Mouse (Mus musculus): Measurements from ENCODE around the gene Cd55b. TPM values are rescaled to one million over a fixed set of nuclear protein-coding genes. Genes with fewer than 3 reads are reported as not detected.

Cd55b gene
- polyA plus RNA-seq (2014; fragmentation: Illumina TruSeq; extraction: RNeasy Lipid Tissue Mini Kit (QIAGEN cat#74804); ENCODE audit: low read depth, low replicate concordance), result 0.47 TPM

GRCm38 (mm10) chr1:130422664-130423111, at the start of gene Cd55b:
Gene Cd55b, minus strand, starts transcription at chr1:130423009.

DNA sequence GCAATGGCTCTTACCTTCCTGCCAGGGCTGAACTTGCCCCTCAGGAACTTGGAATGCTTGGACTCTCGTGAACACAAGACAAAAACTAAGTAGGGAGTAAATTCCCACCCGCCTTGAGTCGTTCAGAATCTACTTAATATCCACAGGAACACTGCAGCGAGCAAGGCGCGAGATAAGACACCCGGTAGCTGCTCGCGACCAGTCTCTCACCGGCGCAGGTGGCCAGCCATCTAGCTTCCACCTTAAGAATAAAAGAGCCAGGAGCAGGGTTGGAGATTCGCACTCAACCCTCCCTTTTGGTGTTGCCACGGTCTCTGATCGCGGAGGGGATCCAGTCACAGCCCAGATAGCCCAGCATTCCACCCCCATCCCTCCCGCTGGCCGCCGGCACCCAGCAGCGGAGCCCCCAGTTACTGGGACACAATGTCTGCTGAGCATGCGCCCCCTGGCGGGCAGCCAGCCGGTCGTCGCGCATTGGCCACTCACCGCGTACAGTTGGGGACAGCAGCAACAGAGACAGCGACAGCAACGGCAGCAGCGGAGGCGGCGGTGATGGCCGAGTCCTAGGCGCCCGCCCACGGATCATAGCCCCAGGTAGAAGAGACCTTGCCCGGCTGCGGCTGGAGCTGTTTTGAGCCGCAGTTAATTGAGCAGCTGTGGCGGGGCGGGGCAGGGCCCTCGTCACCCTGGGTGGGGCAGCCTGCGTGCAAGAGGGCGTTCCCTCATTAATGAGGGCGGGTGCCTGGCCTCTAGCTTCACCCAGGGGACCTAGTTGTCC, 39.5 kb upstream of the Cd55b start, which contains the start of gene Cd55:
Gene Cd55, minus strand, starts transcription at position 661 of the 778 bp plus-strand sequence.

Other genes starting within 250 kb of the Cd55b start
- gene Cd55, start 39.7 kb upstream of the Cd55b start, polyA plus RNA-seq (2014; fragmentation: Illumina TruSeq; extraction: RNeasy Lipid Tissue Mini Kit (QIAGEN cat#74804); ENCODE audit: low read depth, low replicate concordance), result 94.3 TPM
- gene Zp3r, start 206.6 kb upstream of the Cd55b start, polyA plus RNA-seq (2014; fragmentation: Illumina TruSeq; extraction: RNeasy Lipid Tissue Mini Kit (QIAGEN cat#74804); ENCODE audit: low read depth, low replicate concordance), result not detected
- gene C4bp, start 238.6 kb upstream of the Cd55b start, polyA plus RNA-seq (2014; fragmentation: Illumina TruSeq; extraction: RNeasy Lipid Tissue Mini Kit (QIAGEN cat#74804); ENCODE audit: low read depth, low replicate concordance), result not detected